Mouse (Mus musculus): ENCODE results near the gene Frrs1.

DNA sequence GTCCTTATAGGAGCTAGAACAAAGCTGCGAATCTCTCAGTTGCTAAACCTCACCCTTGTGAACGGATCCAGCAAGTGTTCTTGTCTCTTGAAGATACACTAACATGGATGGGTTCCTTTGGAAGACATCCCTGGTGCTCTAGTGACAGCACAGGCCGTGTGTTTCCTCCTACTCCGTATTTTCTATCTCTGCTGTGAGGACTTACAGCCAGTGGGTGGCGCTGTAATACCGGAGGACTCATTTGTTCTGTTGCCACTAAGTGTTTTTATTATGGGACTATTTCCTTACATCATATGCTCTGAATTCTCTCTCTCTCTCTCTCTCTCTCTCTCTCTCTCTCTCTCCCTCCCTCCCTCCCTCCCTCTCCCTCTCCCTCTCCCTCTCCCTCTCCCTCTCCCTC lies 44.9 kb downstream of the Frrs1 start:
- no peak for TF ChIP-seq POLR2A (IDR thresholded peaks at IDR 0.05; ENCODE audit: low read depth, low read length)
- peak; percentile 25; the same call in 1 of the 2 replicates for TF ChIP-seq CTCF (IDR thresholded peaks at IDR 0.05; ENCODE audit: borderline replicate concordance, insufficient read depth, low read length)
